Mouse (Mus musculus): Measurements from ENCODE around the gene Gm10447.

Gm10447 gene

GRCm38 (mm10) chr11:53478383-53479170 lies 21.7 kb upstream of the Gm10447 start:
- no peak for DNase-seq (ENCODE audit: low spot score)

- no peak for DNase-seq (ENCODE audit: low spot score)
Measured at GRCm38 (mm10) chr11:53477833-53478232, 20.9 kb upstream of the Gm10447 start.

GRCm38 (mm10) chr11:53475620-53476019 lies 18.7 kb upstream of the Gm10447 start:
- no peak for DNase-seq (ENCODE audit: low spot score)

- DNase-seq (ENCODE audit: low spot score): no peak
Measured at GRCm38 (mm10) chr11:53472709-53473108, 15.8 kb upstream of the Gm10447 start.

GRCm38 (mm10) chr11:53469968-53470695 lies 13.2 kb upstream of the Gm10447 start, which contains the start of gene Gm9837:
Gene Gm9837 (minus strand): TSS chr11:53470479.
- peak; percentile 91 for DNase-seq (ENCODE audit: low spot score)

GRCm38 (mm10) chr11:53469294-53469967 lies 12.5 kb upstream of the Gm10447 start:
- DNase-seq (ENCODE audit: low spot score): peak; percentile 54

GRCm38 (mm10) chr11:53466231-53466971 lies 9.5 kb upstream of the Gm10447 start:
- DNase-seq (ENCODE audit: low spot score): peak; percentile 83

GRCm38 (mm10) chr11:53463551-53464424 lies 6.9 kb upstream of the Gm10447 start:
- DNase-seq (ENCODE audit: low spot score): no peak

- peak; percentile 51 for DNase-seq (ENCODE audit: low spot score)
Measured at GRCm38 (mm10) chr11:53461727-53462126, 4.8 kb upstream of the Gm10447 start.

GRCm38 (mm10) chr11:53460192-53460591 lies 3.3 kb upstream of the Gm10447 start:
- no peak for DNase-seq (ENCODE audit: low spot score)

GRCm38 (mm10) chr11:53458996-53459395 lies 2.1 kb upstream of the Gm10447 start:
- no peak for DNase-seq (ENCODE audit: low spot score)

GRCm38 (mm10) chr11:53457372-53457954 lies 553 bp upstream of the Gm10447 start:
- DNase-seq (ENCODE audit: low spot score): no peak

- no peak for DNase-seq (ENCODE audit: low spot score)
Measured at GRCm38 (mm10) chr11:53453031-53453430, 3.9 kb downstream of the Gm10447 start.

- DNase-seq (ENCODE audit: low spot score): no peak
Measured at GRCm38 (mm10) chr11:53452396-53452795, 4.5 kb downstream of the Gm10447 start.

- no peak for DNase-seq (ENCODE audit: low spot score)
Measured at GRCm38 (mm10) chr11:53451361-53451760, 5.5 kb downstream of the Gm10447 start.

GRCm38 (mm10) chr11:53450070-53450705 lies 6.7 kb downstream of the Gm10447 start:
- DNase-seq (ENCODE audit: low spot score): peak; percentile 53

- peak; percentile 53 for DNase-seq (ENCODE audit: low spot score)
Measured at GRCm38 (mm10) chr11:53448529-53448928, 8.4 kb downstream of the Gm10447 start.

- no peak for DNase-seq (ENCODE audit: low spot score)
Measured at GRCm38 (mm10) chr11:53447996-53448395, 8.9 kb downstream of the Gm10447 start.

- no peak for DNase-seq (ENCODE audit: low spot score)
Measured at GRCm38 (mm10) chr11:53446183-53446582, 10.7 kb downstream of the Gm10447 start.

GRCm38 (mm10) chr11:53445562-53445961 lies 11.3 kb downstream of the Gm10447 start:
- DNase-seq (ENCODE audit: low spot score): no peak

All from urinary bladder, postnatal 14 days (tissue).